Mouse (Mus musculus) C2C12 (cell line): Measurements from ENCODE around the gene Dnajb8. TPM values are rescaled to one million over a fixed set of nuclear protein-coding genes. Genes with fewer than 3 reads are reported as not detected.

Source experiments
- H3K27me3 ChIP-seq: one replicate; pipeline ENCODE4 v1.6.1; 2011; ENCODE audit not compliant: control insufficient read depth, insufficient read depth, insufficient read length
- H3K36me3 ChIP-seq: one replicate; pipeline ENCODE4 v1.6.1; 2011; ENCODE audit not compliant: control insufficient read depth, insufficient read depth
- H3K4me3 ChIP-seq: one replicate; pipeline ENCODE4 v1.5.1; 2011; ENCODE audit warnings: mild to moderate bottlenecking, control low read depth; ENCODE audit not compliant: poor library complexity, insufficient read depth, severe bottlenecking
- H3K79me2 ChIP-seq: one replicate; pipeline ENCODE4 v1.6.1; 2011; ENCODE audit not compliant: control insufficient read depth, insufficient read depth
- H3K79me3 ChIP-seq: one replicate; pipeline ENCODE4 v1.6.1; 2011; ENCODE audit warnings: low read depth, control low read depth
- H3ac ChIP-seq: one replicate; pipeline ENCODE3; 2011; ENCODE audit warnings: low read depth; ENCODE audit not compliant: control insufficient read depth, insufficient read length
- CEBPB ChIP-seq: IDR thresholded peaks from one replicate; pipeline ENCODE4 v1.6.1; 2011; ENCODE audit warnings: low read depth, mild to moderate bottlenecking, control low read depth, moderate library complexity
- CTCF ChIP-seq: IDR thresholded peaks from one replicate; pipeline ENCODE4 v1.5.1; 2011; ENCODE audit not compliant: control insufficient read depth, insufficient read depth, insufficient read length
- FOSL1 ChIP-seq: IDR thresholded peaks from one replicate; pipeline ENCODE4 v1.8.0; 2011; ENCODE audit warnings: mild to moderate bottlenecking, low read length; ENCODE audit not compliant: poor library complexity, insufficient read depth, severe bottlenecking
- MAX ChIP-seq: IDR thresholded peaks from one replicate; pipeline ENCODE4 v1.6.1; 2011; ENCODE audit warnings: mild to moderate bottlenecking, control low read depth
- MYOD1 ChIP-seq: IDR thresholded peaks from one replicate; pipeline ENCODE4 v1.6.1; 2011; ENCODE audit warnings: low read depth; ENCODE audit not compliant: control insufficient read depth, insufficient read length
- MYOG ChIP-seq: IDR thresholded peaks from one replicate; pipeline ENCODE4 v1.6.1; 2011; ENCODE audit not compliant: control insufficient read depth, insufficient read length; ENCODE audit errors: extremely low read depth
- USF1 ChIP-seq: IDR thresholded peaks from one replicate; pipeline ENCODE4 v1.6.1; 2011; ENCODE audit warnings: low read depth, mild to moderate bottlenecking, control low read depth, moderate library complexity
- polyA plus RNA-seq: library from polyadenylated mRNA; unstranded; fragments of >200 nt; fragmentation: generic; extraction: Trizol; gene quantifications from one replicate; pipeline ENCODE4 v1.2.1, GENCODE M21; 2012; ENCODE audit warnings: missing spikeins

Gene Dnajb8
- polyA plus RNA-seq, 1 experiment = not detected

- H3K4me3 ChIP-seq = no peak overlapping the region
- no peaks in the 10 kb centered on the region for H3K79me2 ChIP-seq
- H3K27me3 ChIP-seq = peaks cover 8% of the 10 kb centered on the region
- no peaks in the 10 kb centered on the region for H3K36me3 ChIP-seq
- H3ac ChIP-seq = no peak overlapping the region
- H3K79me3 ChIP-seq = no peaks in the 10 kb centered on the region
- TF ChIP-seq MYOD1 = no peak
- TF ChIP-seq CTCF = no peak
- TF ChIP-seq MYOG = no peak
- TF ChIP-seq FOSL1 = no peak
- TF ChIP-seq CEBPB = no peak
- no peak for TF ChIP-seq MAX
- TF ChIP-seq USF1 = no peak
These were observed 5.9 kb upstream of the Dnajb8 start for GRCm38 (mm10) chr6:88216199-88216598.

GRCm38 (mm10) chr6:88219094-88219493 lies 3.0 kb upstream of the Dnajb8 start:
- no peaks in the 10 kb centered on the region for H3K79me3 ChIP-seq
- no peaks in the 10 kb centered on the region for H3K36me3 ChIP-seq
- no peaks in the 10 kb centered on the region for H3K79me2 ChIP-seq
- H3K27me3 ChIP-seq = peaks cover 16% of the 10 kb centered on the region
- TF ChIP-seq MAX = no peak
- no peak for TF ChIP-seq USF1
- TF ChIP-seq CEBPB = no peak
- TF ChIP-seq CTCF = no peak
- TF ChIP-seq MYOG = no peak
- no peak for TF ChIP-seq MYOD1
- no peak for TF ChIP-seq FOSL1
- H3ac ChIP-seq = no peak overlapping the region
- H3K4me3 ChIP-seq = no peak overlapping the region

GRCm38 (mm10) chr6:88226570-88226994 lies 4.5 kb downstream of the Dnajb8 start:
- no peaks in the 10 kb centered on the region for H3K79me2 ChIP-seq
- TF ChIP-seq CTCF (no peak), FOSL1 (no peak), USF1 (no peak), MAX (no peak), CEBPB (no peak), MYOD1 (no peak)
- H3K4me3 ChIP-seq = no peak overlapping the region
- no peaks in the 10 kb centered on the region for H3K36me3 ChIP-seq
- H3ac ChIP-seq = no peak overlapping the region
- no peaks in the 10 kb centered on the region for H3K79me3 ChIP-seq
- peaks cover 29% of the 10 kb centered on the region for H3K27me3 ChIP-seq

- Histone ChIP-seq H3K4me3 (no peak overlapping the region), H3K79me3 (no peaks in the 10 kb centered on the region), H3K27me3 (peaks cover 36% of the 10 kb centered on the region), H3K36me3 (no peaks in the 10 kb centered on the region), H3ac (no peak overlapping the region), H3K79me2 (no peaks in the 10 kb centered on the region)
- TF ChIP-seq MAX (no peak), MYOG (no peak), MYOD1 (no peak), CTCF (no peak)
These were observed 5.5 kb downstream of the Dnajb8 start for GRCm38 (mm10) chr6:88227537-88227936.

GRCm38 (mm10) chr6:88229221-88229620 lies 7.2 kb downstream of the Dnajb8 start:
- TF ChIP-seq CTCF (no peak), CEBPB (no peak)

GRCm38 (mm10) chr6:88231821-88232220 lies 9.8 kb downstream of the Dnajb8 start:
- TF ChIP-seq MYOG (no peak), CEBPB (no peak), CTCF (no peak), FOSL1 (no peak), USF1 (no peak), MYOD1 (no peak), MAX (no peak)
- H3K36me3 ChIP-seq = no peaks in the 10 kb centered on the region
- no peak overlapping the region for H3K4me3 ChIP-seq
- H3ac ChIP-seq = no peak overlapping the region
- H3K79me3 ChIP-seq = no peaks in the 10 kb centered on the region
- H3K79me2 ChIP-seq = no peaks in the 10 kb centered on the region
- peaks cover 63% of the 10 kb centered on the region for H3K27me3 ChIP-seq

More at GRCm38 (mm10) chr6:88229221-88229620, 7.2 kb downstream of the Dnajb8 start:
- Histone ChIP-seq H3ac (no peak overlapping the region), H3K4me3 (no peak overlapping the region), H3K79me3 (no peaks in the 10 kb centered on the region), H3K79me2 (no peaks in the 10 kb centered on the region), H3K36me3 (no peaks in the 10 kb centered on the region), H3K27me3 (peaks cover 43% of the 10 kb centered on the region)
